Mouse (Mus musculus): ENCODE data around the gene Gramd1c. TPM values are rescaled to one million over a fixed set of nuclear protein-coding genes. Genes with fewer than 3 reads are reported as not detected.
A peak's percentile ranks its signal among the peaks of the same experiment; 100 is the strongest.

The Gramd1c gene
- polyA plus RNA-seq, 2 experiments: 1.6 to 2.2 TPM

DNA sequence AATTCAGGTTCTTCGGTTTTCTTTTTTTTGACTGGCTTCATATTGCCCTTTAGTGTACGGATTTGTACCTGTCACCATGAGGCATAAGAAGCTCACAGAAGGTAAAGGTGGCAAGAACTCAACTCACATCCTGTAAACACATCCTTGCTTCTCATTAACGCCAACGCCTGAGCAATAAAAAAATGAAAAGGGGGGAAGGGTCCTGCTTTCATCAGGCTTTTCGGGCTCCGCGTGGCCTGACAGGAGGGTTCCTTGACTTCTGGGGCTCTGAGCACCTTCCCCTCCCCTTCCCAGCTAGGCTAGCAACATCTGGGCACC lies 84.2 kb downstream of the Gramd1c start:
- no peaks in the 10 kb centered on the region for H3K36me3 ChIP-seq (replicated peaks; ENCODE audit: control insufficient read depth, insufficient read depth, low read depth)
- TF ChIP-seq EP300 (IDR thresholded peaks at IDR 0.05; ENCODE audit: low read depth) (no peak), CTCF (IDR thresholded peaks at IDR 0.05; ENCODE audit: low read depth) (no peak)
- H3K4me1 ChIP-seq (replicated peaks; ENCODE audit: control insufficient read depth in 2 of 2, insufficient read depth in 2 of 2, low read length in 1 of 2): no peaks in the 10 kb centered on the region
- 31% methylated on average over 7 of the region's 7 CpGs for WGBS (ENCODE audit: insufficient replicate concordance)
- no peak overlapping the region for H3K27ac ChIP-seq
- ATAC-seq (ENCODE audit: insufficient read depth) (no peak), DNase-seq (ENCODE audit: low read depth in 3 of 3, low spot score in 3 of 3) (no peak)
- no peaks in the 10 kb centered on the region for H3K9me3 ChIP-seq (ENCODE audit: control insufficient read depth, low read length)
- peak overlapping the region; percentile 86 for H3K4me2 ChIP-seq (ENCODE audit: low read depth)
- H3K27me3 ChIP-seq (ENCODE audit: control insufficient read depth, insufficient read depth, low read length): peaks cover 12% of the 10 kb centered on the region
- peak overlapping the region; percentile 54 to 72 for H3K4me3 ChIP-seq (ENCODE audit: insufficient read depth in 1 of 2, low read depth in 2 of 2, low read length in 2 of 2)
- no peak overlapping the region for H3K9ac ChIP-seq (replicated peaks)

DNA sequence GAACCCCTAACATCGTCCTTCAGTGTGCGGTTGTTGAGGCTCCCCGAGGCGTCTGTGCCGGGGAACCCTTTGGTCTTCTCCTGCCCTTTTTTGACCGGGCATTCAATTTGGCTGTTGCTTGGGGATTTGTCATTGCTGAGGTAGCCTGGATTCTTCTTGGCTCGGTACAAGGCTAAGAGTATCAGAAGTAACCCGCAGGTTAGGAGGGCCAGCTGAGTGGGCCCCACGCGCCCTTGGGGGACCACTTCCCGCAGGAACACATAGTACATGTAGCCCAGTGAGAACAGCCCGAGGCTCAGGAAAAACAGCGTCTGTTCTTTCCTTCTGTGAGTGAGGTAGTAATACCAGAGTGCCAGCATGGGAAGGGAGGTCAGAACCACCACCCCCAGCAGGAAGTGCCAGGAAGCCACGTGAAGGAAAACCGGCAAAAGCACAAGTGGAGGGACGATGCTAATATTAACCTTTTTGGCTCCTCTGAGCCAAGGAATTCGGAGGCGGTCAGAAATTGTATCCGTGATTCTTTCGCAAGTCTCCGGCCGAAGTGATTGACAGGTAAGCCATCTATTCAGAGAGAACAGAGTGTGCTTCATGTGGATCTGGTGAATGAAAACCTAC lies 89.4 kb downstream of the Gramd1c start:
- Histone ChIP-seq H3K4me3 (ENCODE audit: insufficient read depth in 1 of 2, low read depth in 2 of 2, low read length in 2 of 2) (no peak overlapping the region), H3K27ac (no peak overlapping the region), H3K4me2 (ENCODE audit: low read depth) (no peak overlapping the region), H3K36me3 (replicated peaks; ENCODE audit: control insufficient read depth, insufficient read depth, low read depth) (no peaks in the 10 kb centered on the region), H3K9ac (replicated peaks) (no peak overlapping the region), H3K27me3 (ENCODE audit: control insufficient read depth, insufficient read depth, low read length) (peaks cover under 1% of the 10 kb centered on the region), H3K4me1 (replicated peaks; ENCODE audit: control insufficient read depth in 2 of 2, insufficient read depth in 2 of 2, low read length in 1 of 2) (no peaks in the 10 kb centered on the region), H3K9me3 (ENCODE audit: control insufficient read depth, low read length) (no peaks in the 10 kb centered on the region)
- ATAC-seq (ENCODE audit: insufficient read depth): no peak
- DNase-seq (ENCODE audit: low read depth in 3 of 3, low spot score in 3 of 3): no peak
- 70% methylated on average over 22 of the region's 22 CpGs for WGBS (ENCODE audit: insufficient replicate concordance)
- TF ChIP-seq CTCF (IDR thresholded peaks at IDR 0.05; ENCODE audit: low read depth) (no peak), EP300 (IDR thresholded peaks at IDR 0.05; ENCODE audit: low read depth) (no peak)

DNA sequence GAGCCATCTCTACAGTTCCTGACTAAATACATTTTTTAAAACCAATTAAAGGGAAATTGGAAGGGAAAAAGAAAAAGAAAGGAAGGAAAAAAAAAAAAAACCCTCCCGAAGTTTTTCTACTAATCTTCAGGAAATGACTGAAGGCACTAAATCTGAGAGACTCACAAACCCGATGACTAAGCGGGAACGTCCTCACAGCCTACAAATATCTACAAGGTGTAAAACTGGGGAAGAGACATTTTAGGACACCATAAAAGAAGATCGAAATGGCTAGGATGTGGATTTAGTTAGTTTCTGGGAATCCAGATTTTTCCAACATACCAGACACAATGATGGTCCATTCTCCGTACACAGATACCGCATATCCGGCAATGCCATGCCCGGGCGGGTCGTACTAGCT lies 90.0 kb downstream of the Gramd1c start:
- Histone ChIP-seq H3K27me3 (ENCODE audit: control insufficient read depth, insufficient read depth, low read length) (no peaks in the 10 kb centered on the region; the same call in 1 of the 2 replicates), H3K9me3 (ENCODE audit: control insufficient read depth, low read length) (no peaks in the 10 kb centered on the region), H3K9ac (replicated peaks) (no peak overlapping the region), H3K27ac (no peak overlapping the region), H3K4me1 (replicated peaks; ENCODE audit: control insufficient read depth in 2 of 2, insufficient read depth in 2 of 2, low read length in 1 of 2) (no peaks in the 10 kb centered on the region), H3K4me2 (ENCODE audit: low read depth) (no peak overlapping the region), H3K4me3 (ENCODE audit: insufficient read depth in 1 of 2, low read depth in 2 of 2, low read length in 2 of 2) (no peak overlapping the region), H3K36me3 (replicated peaks; ENCODE audit: control insufficient read depth, insufficient read depth, low read depth) (no peaks in the 10 kb centered on the region)
- DNase-seq (ENCODE audit: low read depth in 3 of 3, low spot score in 3 of 3) (no peak), ATAC-seq (ENCODE audit: insufficient read depth) (no peak)
- no peak for TF ChIP-seq EP300 (IDR thresholded peaks at IDR 0.05; ENCODE audit: low read depth)
- TF ChIP-seq CTCF (IDR thresholded peaks at IDR 0.05; ENCODE audit: low read depth): no peak
- 69% methylated on average over 11 of the region's 11 CpGs for WGBS (ENCODE audit: insufficient replicate concordance)

DNA sequence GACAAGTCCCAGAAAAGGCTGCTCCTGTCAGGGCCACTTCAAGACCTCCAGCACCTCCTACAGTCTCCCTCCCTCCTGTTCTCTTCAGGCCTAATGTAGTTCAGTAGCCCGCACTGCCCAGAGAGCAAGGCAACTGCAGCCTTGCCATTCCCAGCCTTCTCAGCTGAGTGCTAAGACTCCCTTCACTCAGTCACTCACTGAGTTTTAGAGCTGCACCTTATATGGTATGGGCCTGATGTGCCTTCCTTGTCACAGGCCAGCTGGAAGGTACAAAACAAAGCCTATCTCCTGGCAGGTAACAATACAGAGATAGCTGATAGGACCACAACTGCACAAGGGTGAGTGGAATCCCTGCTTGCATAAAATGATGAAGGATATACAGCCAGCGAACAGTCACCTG lies 90.8 kb downstream of the Gramd1c start:
- no peak for DNase-seq (ENCODE audit: low read depth in 3 of 3, low spot score in 3 of 3)
- Histone ChIP-seq H3K27me3 (ENCODE audit: control insufficient read depth, insufficient read depth, low read length) (no peaks in the 10 kb centered on the region), H3K9me3 (ENCODE audit: control insufficient read depth, low read length) (no peaks in the 10 kb centered on the region), H3K36me3 (replicated peaks; ENCODE audit: control insufficient read depth, insufficient read depth, low read depth) (no peaks in the 10 kb centered on the region), H3K4me2 (ENCODE audit: low read depth) (no peak overlapping the region), H3K4me3 (ENCODE audit: insufficient read depth in 1 of 2, low read depth in 2 of 2, low read length in 2 of 2) (no peak overlapping the region), H3K9ac (replicated peaks) (no peak overlapping the region), H3K4me1 (replicated peaks; ENCODE audit: control insufficient read depth in 2 of 2, insufficient read depth in 2 of 2, low read length in 1 of 2) (no peaks in the 10 kb centered on the region), H3K27ac (no peak overlapping the region)
- 84% methylated on average over 2 of the region's 2 CpGs for WGBS (ENCODE audit: insufficient replicate concordance)
- TF ChIP-seq EP300 (IDR thresholded peaks at IDR 0.05; ENCODE audit: low read depth) (no peak), CTCF (IDR thresholded peaks at IDR 0.05; ENCODE audit: low read depth) (no peak)
- no peak for ATAC-seq (ENCODE audit: insufficient read depth)

DNA sequence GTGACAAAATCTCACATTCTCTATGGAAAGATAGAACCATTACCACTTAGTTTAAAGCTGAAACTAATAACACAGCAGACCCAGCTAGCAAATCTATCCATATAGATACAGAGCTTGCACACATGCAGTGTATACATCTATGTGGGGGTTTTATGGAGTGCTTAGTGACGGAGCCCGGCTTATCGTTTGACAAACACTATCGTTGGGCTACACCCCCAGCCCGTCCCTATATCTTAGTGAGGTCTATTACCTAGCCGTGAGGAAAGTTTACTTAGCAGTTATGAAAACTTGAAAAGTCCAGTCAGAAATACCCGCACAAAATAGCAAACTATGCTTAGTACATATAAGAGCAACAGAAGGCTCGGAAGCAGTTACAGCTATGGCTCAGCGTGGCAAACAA lies 91.4 kb downstream of the Gramd1c start:
- Histone ChIP-seq H3K9ac (replicated peaks) (no peak overlapping the region), H3K4me3 (ENCODE audit: insufficient read depth in 1 of 2, low read depth in 2 of 2, low read length in 2 of 2) (no peak overlapping the region), H3K27ac (no peak overlapping the region), H3K9me3 (ENCODE audit: control insufficient read depth, low read length) (no peaks in the 10 kb centered on the region), H3K27me3 (ENCODE audit: control insufficient read depth, insufficient read depth, low read length) (no peaks in the 10 kb centered on the region), H3K4me1 (replicated peaks; ENCODE audit: control insufficient read depth in 2 of 2, insufficient read depth in 2 of 2, low read length in 1 of 2) (no peaks in the 10 kb centered on the region), H3K36me3 (replicated peaks; ENCODE audit: control insufficient read depth, insufficient read depth, low read depth) (no peaks in the 10 kb centered on the region), H3K4me2 (ENCODE audit: low read depth) (no peak overlapping the region)
- DNase-seq (ENCODE audit: low read depth in 3 of 3, low spot score in 3 of 3) (no peak), ATAC-seq (ENCODE audit: insufficient read depth) (no peak)
- 77% methylated on average over 9 of the region's 9 CpGs for WGBS (ENCODE audit: insufficient replicate concordance)
- TF ChIP-seq EP300 (IDR thresholded peaks at IDR 0.05; ENCODE audit: low read depth): no peak
- TF ChIP-seq CTCF (IDR thresholded peaks at IDR 0.05; ENCODE audit: low read depth): no peak

All from liver, embryonic 14.5 days (tissue).